ENCODE assay signal across 13 mouse cellular contexts in genomic region chr2:141582933-141583332, GRCm38 (mm10).
DNase-seq lines count a peak whose midpoint lies in the region; ATAC-seq lines count a peak whose summit lies in the region.
"Had no signal": no experiment of that assay in that cellular context is flagged by ENCODE, and none has a peak within 500 bp of the region (broad histone marks: within the 10 kb centered on the region; RNA-seq: fewer than 3 reads in every experiment).

No protein-coding gene starts in this region.

- 0 out of 2 replicates have a peak, but pooled peaks have one; percentile 35 for ATAC-seq in kidney, embryonic 16.5 days (ENCODE audit: low FRiP score, low TSS enrichment)
- peak; percentile 90 for ATAC-seq in limb, embryonic 13.5 days (ENCODE audit: low FRiP score, low read depth)
- no peak for ATAC-seq in megakaryocyte-erythroid progenitor cell, adult 5-6 weeks (replicated peaks; ENCODE audit: low FRiP score, low TSS enrichment, poor library complexity, severe bottlenecking)
- no peak for ATAC-seq in granulocyte monocyte progenitor cell, adult 5-6 weeks (replicated peaks; ENCODE audit: poor library complexity, severe bottlenecking)
- ATAC-seq: intestine, embryonic 16.5 days had no signal

- H3K36me3 ChIP-seq in kidney, embryonic 16.5 days (ENCODE audit: insufficient read depth, low read length): no peaks in the 10 kb centered on the region
- no peaks in the 10 kb centered on the region for H3K36me3 ChIP-seq in limb, embryonic 13.5 days
- H3K36me3 ChIP-seq: lung, embryonic 15.5 days; midbrain, embryonic 12.5 days had no signal

- intact Hi-C loops in heart, postnatal 25 days (cut with DNase I): no loop called here

- no peak for DNase-seq in kidney, postnatal 10 days
- DNase-seq in cerebellum, adult 18-20 months: peak; percentile 15 to 17
- DNase-seq in cerebellum, postnatal 14 days: peak; percentile 13 to 34
- DNase-seq in heart, postnatal 25 days (ENCODE audit: low spot score): no peak
- DNase-seq: thymus, adult 2 months had no signal

- no peak overlapping the region for H3K4me3 ChIP-seq in kidney, embryonic 16.5 days (ENCODE audit: low read length)
- no peak overlapping the region for H3K4me3 ChIP-seq in limb, embryonic 13.5 days
- H3K4me3 ChIP-seq: lung, embryonic 15.5 days; midbrain, embryonic 12.5 days had no signal

- H3K9me3 ChIP-seq in kidney, embryonic 16.5 days (ENCODE audit: low read length): no peaks in the 10 kb centered on the region
- H3K9me3 ChIP-seq in limb, embryonic 13.5 days: no peaks in the 10 kb centered on the region
- H3K9me3 ChIP-seq: lung, embryonic 15.5 days; midbrain, embryonic 12.5 days had no signal

- 12% methylated on average over 4 of the region's 4 CpGs for WGBS in kidney, embryonic 16.5 days
- WGBS in limb, embryonic 13.5 days: 4% methylated on average over 4 of the region's 4 CpGs

- H3K4me1 ChIP-seq in kidney, embryonic 16.5 days (ENCODE audit: insufficient read depth, low read length): 0 out of 2 replicates have a peak, but pooled peaks cover 6% of the 10 kb centered on the region
- peaks cover 21% of the 10 kb centered on the region for H3K4me1 ChIP-seq in limb, embryonic 13.5 days
- H3K4me1 ChIP-seq: lung, embryonic 15.5 days had no signal

- no peaks in the 10 kb centered on the region for H3K27me3 ChIP-seq in kidney, embryonic 16.5 days (ENCODE audit: insufficient read depth, low read length)
- H3K27me3 ChIP-seq in limb, embryonic 13.5 days: no peaks in the 10 kb centered on the region
- H3K27me3 ChIP-seq: CH12.LX; lung, embryonic 15.5 days; midbrain, embryonic 12.5 days had no signal

- no peak overlapping the region for H3K9ac ChIP-seq in kidney, embryonic 16.5 days (replicated peaks; ENCODE audit: low read length)
- no peak overlapping the region for H3K9ac ChIP-seq in limb, embryonic 13.5 days
- H3K9ac ChIP-seq: lung, embryonic 15.5 days; midbrain, embryonic 12.5 days had no signal

- no peak overlapping the region for H3K27ac ChIP-seq in kidney, embryonic 16.5 days (ENCODE audit: low read length)
- H3K27ac ChIP-seq in limb, embryonic 13.5 days: peak overlapping the region; percentile 39; the same call in 1 of the 2 replicates
- H3K27ac ChIP-seq: lung, embryonic 15.5 days; midbrain, embryonic 12.5 days had no signal

- H3K4me2 ChIP-seq in kidney, embryonic 16.5 days (replicated peaks; ENCODE audit: low read depth, low read length): no peak overlapping the region
- no peak overlapping the region for H3K4me2 ChIP-seq in limb, embryonic 13.5 days (replicated peaks)
- H3K4me2 ChIP-seq: lung, embryonic 15.5 days; midbrain, embryonic 12.5 days had no signal

Comparison
In these comparisons a context has a peak if more than half of its experiments do, and no peak if none do; other contexts are left out.
1. ATAC-seq: peak in kidney, embryonic 16.5 days (single experiment) and limb, embryonic 13.5 days (single experiment); none in megakaryocyte-erythroid progenitor cell, adult 5-6 weeks (single experiment) and granulocyte monocyte progenitor cell, adult 5-6 weeks (single experiment).
2. DNase-seq: peak in cerebellum, adult 18-20 months (2 of 2) and cerebellum, postnatal 14 days (2 of 2); none in kidney, postnatal 10 days (single experiment) and heart, postnatal 25 days (single experiment).